Mouse (Mus musculus) adrenal gland, postnatal 36 days (tissue): ENCODE data around the gene Hmgn1. TPM values are rescaled to one million over a fixed set of nuclear protein-coding genes. Genes with fewer than 3 reads are reported as not detected.
A peak's percentile ranks its signal among the peaks of the same experiment; 100 is the strongest.
"Not testable (repeated sequence)": the region's sequence is repeated elsewhere in the genome, so short reads cannot be mapped to it uniquely, and the experiment has no call there.

Source experiments
- DNase-seq, 2 experiments: peaks; one replicate each; pipeline ENCODE4 v3.0.0; 2021; ENCODE audit warnings: mixed read lengths in 1 of 2
- total RNA-seq, 2 experiments: library from RNA; stranded (reverse); gene quantifications; 2 replicates each; pipeline ENCODE4 v1.2.3; 2021

The Hmgn1 gene
- total RNA-seq, 2 experiments from 2014 or later, result 231 to 239 TPM

GRCm38 (mm10) chr16:96126684-96127171 lies 801 bp downstream of the Hmgn1 start:
- DNase-seq, result peak in 1 of 2 experiments; percentile 29

GRCm38 (mm10) chr16:96120022-96120623 lies 7.4 kb downstream of the Hmgn1 start:
- no peak for DNase-seq

- peak in 1 of 2 experiments; percentile 25 for DNase-seq
These were observed 12.8 kb downstream of the Hmgn1 start for GRCm38 (mm10) chr16:96114729-96115128.

- DNase-seq, result no peak
These were observed 14.8 kb downstream of the Hmgn1 start for GRCm38 (mm10) chr16:96112769-96113168.

GRCm38 (mm10) chr16:96110655-96111345 lies 16.7 kb downstream of the Hmgn1 start:
- no peak for DNase-seq

- no peak for DNase-seq
These were observed 17.9 kb downstream of the Hmgn1 start for GRCm38 (mm10) chr16:96109673-96110072.

GRCm38 (mm10) chr16:96103036-96103435 lies 24.5 kb downstream of the Hmgn1 start:
- peak in 1 of 2 experiments; percentile 43 for DNase-seq

GRCm38 (mm10) chr16:96097811-96098210 lies 29.7 kb downstream of the Hmgn1 start:
- not testable (repeated sequence) for DNase-seq

GRCm38 (mm10) chr16:96095966-96096365 lies 31.6 kb downstream of the Hmgn1 start:
- no peak for DNase-seq

- DNase-seq, result peak; percentile 18 to 41
These were observed 35.7 kb downstream of the Hmgn1 start for GRCm38 (mm10) chr16:96091515-96092504.

- DNase-seq, result no peak
These were observed 39.4 kb downstream of the Hmgn1 start for GRCm38 (mm10) chr16:96088120-96088519.

GRCm38 (mm10) chr16:96087436-96087835 lies 40.1 kb downstream of the Hmgn1 start:
- no peak for DNase-seq

- no peak for DNase-seq
These were observed 40.5 kb downstream of the Hmgn1 start for GRCm38 (mm10) chr16:96087001-96087400.

GRCm38 (mm10) chr16:96085597-96085996 lies 41.9 kb downstream of the Hmgn1 start:
- no peak for DNase-seq

- DNase-seq, result peak; percentile 36 to 47
These were observed 44.3 kb downstream of the Hmgn1 start for GRCm38 (mm10) chr16:96083179-96083646.

- peak; percentile 95 to 96 for DNase-seq
These were observed 45.0 kb downstream of the Hmgn1 start, which contains the start of gene Brwd1 for GRCm38 (mm10) chr16:96082301-96083178. Gene Brwd1 (minus strand): TSS chr16:96082526.

- DNase-seq, result peak; percentile 65 to 70
These were observed 45.7 kb downstream of the Hmgn1 start for GRCm38 (mm10) chr16:96081742-96082241.

GRCm38 (mm10) chr16:96081331-96081730 lies 46.2 kb downstream of the Hmgn1 start:
- DNase-seq, result peak; percentile 88 to 91

- DNase-seq, result no peak
These were observed 47.0 kb downstream of the Hmgn1 start for GRCm38 (mm10) chr16:96080524-96080923.
